Mouse (Mus musculus): Measurements from ENCODE around the gene Ost4. TPM values are rescaled to one million over a fixed set of nuclear protein-coding genes. Genes with fewer than 3 reads are reported as not detected.
A peak's percentile ranks its signal among the peaks of the same experiment; 100 is the strongest.
"Not testable (repeated sequence)": the region's sequence is repeated elsewhere in the genome, so short reads cannot be mapped to it uniquely, and the experiment has no call there.

The Ost4 gene
- total RNA-seq, 2 experiments from 2014 or later: 211 to 228 TPM

DNA sequence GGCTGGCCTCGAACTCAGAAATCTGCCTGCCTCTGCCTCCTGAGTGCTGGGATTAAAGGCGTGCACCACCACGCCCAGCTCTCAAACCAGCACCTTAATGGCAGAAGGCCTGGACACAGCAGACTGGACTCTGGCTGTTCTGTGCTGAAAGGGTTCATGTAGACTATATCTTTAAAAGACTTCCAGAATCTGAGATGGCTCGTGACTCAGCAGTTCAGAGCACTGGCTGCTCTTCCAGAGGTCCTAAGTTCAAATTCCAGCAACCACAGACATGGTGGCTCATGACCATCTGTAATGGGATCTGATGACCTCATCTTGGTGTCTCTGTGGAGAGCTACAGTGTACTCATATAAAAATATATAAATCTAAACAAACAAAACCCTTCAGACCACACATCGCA, 5.7 kb downstream of the Ost4 start:
- DNase-seq: no peak

GRCm38 (mm10) chr5:30890375-30890774, 17.2 kb downstream of the Ost4 start:
- no peak for DNase-seq

DNA sequence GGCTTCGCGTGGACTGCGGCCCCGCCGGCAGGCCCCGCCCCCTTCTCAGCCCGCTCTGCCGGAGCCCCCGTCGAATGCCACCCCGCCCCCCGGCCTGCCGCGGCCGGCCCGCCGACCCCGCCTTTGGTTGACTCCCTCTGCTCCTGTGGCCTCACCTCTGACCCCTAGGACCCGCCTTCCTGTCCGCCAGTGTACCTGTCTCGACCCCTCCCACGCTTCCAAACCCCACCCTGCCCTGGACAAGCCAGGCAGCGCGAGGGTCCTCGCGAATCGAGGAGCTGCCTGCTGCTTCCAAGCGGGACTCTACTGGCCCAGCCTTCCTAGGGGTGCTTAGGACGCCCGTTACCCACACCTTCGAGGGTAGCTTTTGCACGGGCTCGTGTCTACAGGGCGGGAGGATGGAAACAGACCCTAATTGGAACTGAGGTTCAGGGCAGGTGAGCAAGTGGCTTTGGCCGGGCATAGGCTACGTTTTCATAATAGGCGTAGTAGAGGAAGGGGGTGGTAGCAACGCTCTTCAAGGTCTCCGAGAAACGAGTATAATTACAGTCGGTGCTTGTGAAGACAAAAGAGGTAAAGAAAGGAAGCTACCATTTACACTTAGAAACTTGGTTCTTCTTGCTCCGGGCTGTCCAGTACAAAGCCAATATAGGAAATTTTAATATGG, 18.4 kb downstream of the Ost4 start:
- DNase-seq: no peak

GRCm38 (mm10) chr5:30888337-30889087, 19.1 kb downstream of the Ost4 start, which contains the start of gene Agbl5:
Gene Agbl5, plus strand, starts transcription at chr5:30888694.
- DNase-seq: peak; percentile 92 to 93

GRCm38 (mm10) chr5:30887858-30888336, 19.7 kb downstream of the Ost4 start:
- peak; percentile 90 to 91 for DNase-seq

GRCm38 (mm10) chr5:30887331-30887761, 20.2 kb downstream of the Ost4 start:
- DNase-seq: peak; percentile 61 to 71

- no peak for DNase-seq
These were observed 20.9 kb downstream of the Ost4 start for GRCm38 (mm10) chr5:30886731-30887130.

- no peak for DNase-seq
These were observed 21.4 kb downstream of the Ost4 start for GRCm38 (mm10) chr5:30886209-30886608.

- not testable (repeated sequence) for DNase-seq
These were observed 25.7 kb downstream of the Ost4 start for GRCm38 (mm10) chr5:30881839-30882238.

DNA sequence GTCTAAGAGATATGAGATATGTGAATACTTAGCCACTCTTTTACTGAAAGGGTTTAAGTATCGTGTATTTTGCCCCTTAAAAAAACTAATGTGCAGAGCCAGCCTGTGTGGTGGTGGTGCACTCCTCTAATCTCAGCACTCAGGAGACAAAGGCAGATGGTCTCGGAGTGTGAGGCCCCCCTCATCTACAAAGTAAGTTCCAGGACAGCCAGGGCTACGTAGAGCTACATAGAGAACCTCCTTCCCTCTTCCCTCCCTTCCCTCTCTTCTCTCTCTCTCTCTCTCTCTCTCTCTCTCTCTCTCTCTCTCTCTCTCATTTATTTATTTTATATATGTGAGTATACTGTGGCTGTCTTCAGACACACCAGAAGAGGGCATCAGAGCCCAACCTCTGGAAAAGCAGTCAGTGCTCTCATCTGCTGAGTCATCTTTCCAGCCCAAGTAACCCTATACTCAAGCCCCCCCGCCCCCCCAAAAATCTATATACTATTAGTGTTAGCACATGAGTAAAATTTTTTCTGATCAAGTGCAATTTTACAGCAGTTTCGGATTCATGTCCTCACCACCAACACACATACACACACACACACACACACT, 28.1 kb downstream of the Ost4 start:
- no peak for DNase-seq

- DNase-seq: no peak
These were observed 29.0 kb downstream of the Ost4 start for GRCm38 (mm10) chr5:30878616-30879015.

DNA sequence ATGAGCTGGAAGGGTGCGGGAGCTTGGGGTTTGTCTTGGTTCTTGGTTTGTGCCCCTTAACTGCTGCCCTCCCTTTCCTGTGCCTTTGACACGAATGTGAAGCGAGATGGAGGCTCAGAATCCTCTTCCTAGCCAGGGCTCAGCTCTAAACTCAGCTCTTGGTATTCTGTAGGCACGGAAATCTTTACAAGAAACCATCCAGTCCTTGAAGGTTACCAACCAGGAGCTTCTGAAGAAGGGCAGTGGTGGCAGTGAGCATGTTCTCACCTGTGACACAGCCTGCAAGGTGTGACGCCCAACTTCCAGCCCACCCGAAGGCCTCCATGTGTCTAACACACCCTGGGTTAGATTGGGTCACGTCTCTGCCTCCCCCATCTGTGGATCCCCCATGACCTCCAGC, 33.2 kb downstream of the Ost4 start:
- no peak for DNase-seq

- no peak for DNase-seq
These were observed 35.0 kb downstream of the Ost4 start for GRCm38 (mm10) chr5:30872574-30872973.

GRCm38 (mm10) chr5:30870131-30870406, 37.5 kb downstream of the Ost4 start:
- no peak for DNase-seq

DNA sequence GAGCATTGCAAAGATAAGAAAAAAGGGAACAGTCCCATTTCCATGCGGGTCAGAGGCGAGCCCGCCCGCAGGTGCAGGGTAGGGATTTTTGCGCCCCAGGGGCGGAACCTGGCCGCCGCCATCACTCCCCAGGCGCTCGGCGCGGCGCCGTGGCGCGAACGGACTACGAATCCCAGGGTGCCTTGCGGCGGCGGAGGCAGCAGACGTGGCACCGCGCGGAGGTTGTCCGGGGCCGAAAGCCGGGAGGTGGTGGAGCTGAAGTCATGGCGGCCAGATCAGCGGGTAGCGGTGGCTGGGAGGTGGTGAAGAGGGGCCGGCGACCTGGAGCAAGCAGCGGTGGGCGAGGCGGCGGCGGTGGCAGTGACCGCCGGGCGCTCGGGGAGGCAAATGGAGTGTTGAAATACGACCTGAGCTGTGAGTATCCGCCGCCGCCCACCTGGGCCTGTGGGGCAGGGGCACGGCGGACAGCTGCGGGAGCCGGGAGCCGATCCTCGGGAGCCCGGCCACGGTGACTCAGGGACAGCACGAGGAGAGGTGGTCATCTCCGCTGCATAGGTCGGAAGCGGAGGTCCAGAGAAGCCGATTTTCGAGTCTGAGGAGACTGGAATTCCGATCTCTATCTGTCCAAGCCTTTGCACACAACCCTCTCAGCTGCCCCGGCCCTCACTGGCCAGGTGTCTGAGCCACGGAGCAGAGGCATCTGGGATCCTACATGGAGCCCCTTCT, 38.0 kb downstream of the Ost4 start:
- DNase-seq: peak; percentile 96 to 97

DNA sequence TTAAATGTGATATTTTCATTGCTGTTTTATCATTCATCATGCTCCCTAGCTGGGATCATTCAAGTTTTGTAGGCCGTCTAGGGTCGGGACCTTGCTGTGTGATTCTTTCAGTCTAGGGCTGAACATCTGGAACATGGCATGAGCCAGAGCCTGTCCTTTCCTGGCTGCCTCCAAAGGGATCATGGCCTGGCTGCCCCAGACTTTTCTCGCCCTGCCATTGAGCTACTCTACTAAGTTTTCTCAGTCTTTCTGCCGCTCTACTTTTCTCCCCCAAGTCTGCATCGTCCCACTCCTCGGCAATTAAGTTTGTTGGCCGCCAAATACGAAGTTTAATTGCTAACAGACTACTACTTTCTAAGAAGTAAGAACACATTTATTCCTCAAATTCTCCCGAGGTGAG, 38.6 kb downstream of the Ost4 start:
- DNase-seq: peak in 1 of 2 experiments; percentile 21

GRCm38 (mm10) chr5:30867712-30868111, 39.9 kb downstream of the Ost4 start, which contains the start of gene Tmem214:
Gene Tmem214, plus strand, starts transcription at chr5:30868012.
- no peak for DNase-seq

- no peak for DNase-seq
These were observed 40.7 kb downstream of the Ost4 start for GRCm38 (mm10) chr5:30866871-30867270.

DNA sequence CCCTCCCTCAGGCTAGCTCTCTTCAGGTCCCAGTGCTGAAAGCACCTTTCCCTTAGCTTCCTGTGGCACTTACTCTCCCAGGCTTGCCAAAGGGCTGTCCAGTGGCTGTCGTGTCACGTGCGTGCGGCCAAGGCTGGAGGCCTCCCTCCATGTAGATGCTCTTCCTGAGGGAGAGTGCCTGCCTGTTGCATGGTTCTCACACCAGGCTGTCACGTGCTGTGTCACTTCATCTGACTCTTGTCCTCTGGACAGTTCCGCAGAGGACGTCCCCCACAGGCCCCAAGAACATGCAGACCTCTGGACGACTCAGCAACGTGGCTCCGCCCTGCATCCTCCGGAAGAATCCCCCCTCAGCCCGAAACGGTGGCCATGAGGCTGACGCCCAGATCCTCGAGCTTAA, 43.3 kb downstream of the Ost4 start:
- no peak for DNase-seq

DNA sequence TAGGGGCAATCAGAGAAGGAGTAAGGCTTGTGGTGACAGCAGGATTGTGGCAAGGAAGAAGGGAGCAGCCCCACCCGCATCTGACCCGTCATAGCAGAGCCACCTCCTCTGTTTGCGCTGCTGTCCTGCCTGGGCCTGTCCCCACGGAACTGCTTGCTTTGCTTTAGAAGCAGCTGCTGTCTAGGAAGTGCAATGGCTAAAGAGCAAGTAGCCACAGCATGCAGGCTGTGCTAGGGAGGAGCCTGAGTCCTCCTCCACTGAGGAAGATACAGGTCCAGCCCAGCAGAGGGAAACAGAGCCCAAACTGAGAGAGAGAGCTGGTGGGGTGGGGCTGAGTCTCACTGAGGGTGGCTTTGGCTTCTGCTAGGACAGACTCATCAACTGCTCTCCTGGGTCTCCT, 43.7 kb downstream of the Ost4 start:
- DNase-seq: no peak

DNA sequence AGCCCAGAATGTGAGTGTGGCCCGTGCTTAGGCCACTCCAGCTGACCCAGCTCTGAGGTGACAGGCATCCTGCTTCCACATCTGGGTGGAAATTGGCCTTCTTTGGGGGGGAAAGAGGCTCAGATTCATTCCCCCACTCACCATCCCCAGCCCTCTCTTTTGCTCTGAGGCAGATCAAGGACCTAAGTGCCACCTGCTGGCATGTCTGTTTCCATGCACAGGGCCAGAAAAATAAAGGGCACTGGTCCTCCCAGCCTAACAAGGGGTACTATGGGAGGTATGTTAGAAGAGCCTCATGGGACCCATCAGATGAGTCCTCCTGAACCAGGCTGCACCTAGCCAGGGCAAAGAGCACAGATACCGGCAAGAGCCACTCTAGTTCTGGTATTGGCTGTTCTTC, 51.5 kb downstream of the Ost4 start:
- DNase-seq: no peak

Data from adrenal gland, postnatal 36 days (tissue).